Mouse (Mus musculus) heart, postnatal 0 days (tissue): Measurements from ENCODE around the gene Rfx4.

Experiments used
- CTCF ChIP-seq: IDR thresholded peaks from 2 replicates; pipeline ENCODE4 v1.5.1; 2016; ENCODE audit warnings: antibody characterized with exemption, control low read depth, low read depth
- EP300 ChIP-seq: IDR thresholded peaks from 2 replicates; pipeline ENCODE4 v1.6.1; 2016; ENCODE audit warnings: antibody characterized with exemption, low read depth

GRCm38 (mm10) chr10:84755786-84756203 is at the start of gene Rfx4:
- TF ChIP-seq CTCF (no peak), EP300 (no peak)
